24 mouse cellular contexts compared by ENCODE assay signal in the genomic region with DNA sequence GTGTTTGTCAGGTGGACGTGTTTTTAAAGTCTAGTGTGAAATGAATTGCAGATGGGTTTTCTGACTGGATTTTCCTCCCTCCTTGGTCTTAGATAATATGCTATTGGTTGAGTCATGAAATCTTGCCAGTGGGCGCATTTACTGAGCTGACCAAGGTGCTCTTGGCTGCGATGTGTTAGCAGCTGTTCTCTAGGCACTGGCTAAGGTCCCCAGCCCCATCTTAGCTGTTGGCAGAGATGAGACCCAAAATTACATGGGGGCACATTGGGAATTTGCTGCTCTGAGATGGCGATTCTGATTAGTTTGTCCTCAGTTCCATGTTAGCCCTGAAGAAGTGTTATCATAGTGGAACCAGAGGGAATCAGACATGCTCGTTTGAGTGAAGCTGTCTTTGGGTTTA.
A peak's percentile ranks its signal among the peaks of the same experiment; 100 is the strongest.
DNase-seq lines count a peak whose midpoint lies in the region; ATAC-seq and TF ChIP-seq lines count a peak whose summit lies in the region.
"Had no signal": no experiment of that assay in that cellular context is flagged by ENCODE, and none has a peak within 500 bp of the region (broad histone marks: within the 10 kb centered on the region; RNA-seq: fewer than 3 reads in every experiment).

No protein-coding gene starts in this region.

- no peak overlapping the region for H3K9ac ChIP-seq in heart, embryonic 12.5 days
- H3K9ac ChIP-seq: embryonic facial prominence, embryonic 13.5 days; forebrain, embryonic 12.5 days; forebrain, embryonic 15.5 days; heart, embryonic 15.5 days; hindbrain, embryonic 12.5 days; hindbrain, embryonic 15.5 days had no signal

- no peak overlapping the region for H3K4me2 ChIP-seq in heart, embryonic 12.5 days
- H3K4me2 ChIP-seq: embryonic facial prominence, embryonic 13.5 days; forebrain, embryonic 12.5 days; forebrain, embryonic 15.5 days; heart, embryonic 11.5 days; heart, embryonic 15.5 days; hindbrain, embryonic 12.5 days; hindbrain, embryonic 15.5 days had no signal

- peaks cover 26% of the 10 kb centered on the region for H3K4me1 ChIP-seq in cerebellum, adult 2 months (ENCODE audit: control insufficient read depth, insufficient read depth, low read length)
- H3K4me1 ChIP-seq in heart, embryonic 10.5 days: peaks cover 18% of the 10 kb centered on the region
- H3K4me1 ChIP-seq in heart, embryonic 12.5 days (replicated peaks): peaks cover 32% of the 10 kb centered on the region
- H3K4me1 ChIP-seq: embryonic facial prominence, embryonic 13.5 days; forebrain, embryonic 12.5 days; hindbrain, embryonic 12.5 days; hindbrain, embryonic 15.5 days had no signal

- H3K36me3 ChIP-seq in heart, embryonic 10.5 days: no peaks in the 10 kb centered on the region
- H3K36me3 ChIP-seq in heart, embryonic 12.5 days: no peaks in the 10 kb centered on the region
- H3K36me3 ChIP-seq: embryonic facial prominence, embryonic 10.5 days; embryonic facial prominence, embryonic 13.5 days; forebrain, embryonic 12.5 days; forebrain, embryonic 15.5 days; heart, embryonic 15.5 days; hindbrain, embryonic 12.5 days; hindbrain, embryonic 15.5 days had no signal

- H3K4me3 ChIP-seq in cerebellum, adult 2 months (replicated peaks; ENCODE audit: insufficient read depth, low read depth, low read length): no peak overlapping the region
- no peak overlapping the region for H3K4me3 ChIP-seq in gastrocnemius, adult 2 months
- no peak overlapping the region for H3K4me3 ChIP-seq in heart, embryonic 10.5 days
- H3K4me3 ChIP-seq in heart, embryonic 12.5 days: no peak overlapping the region
- H3K4me3 ChIP-seq: embryonic facial prominence, embryonic 10.5 days; embryonic facial prominence, embryonic 13.5 days; erythroblast, embryonic 14.5 days; forebrain, embryonic 12.5 days; forebrain, embryonic 15.5 days; heart, embryonic 15.5 days; hindbrain, embryonic 12.5 days; hindbrain, embryonic 15.5 days had no signal

- no peaks in the 10 kb centered on the region for H3K9me3 ChIP-seq in heart, embryonic 10.5 days
- no peaks in the 10 kb centered on the region for H3K9me3 ChIP-seq in heart, embryonic 12.5 days (replicated peaks)
- H3K9me3 ChIP-seq: embryonic facial prominence, embryonic 10.5 days; embryonic facial prominence, embryonic 13.5 days; forebrain, embryonic 12.5 days; forebrain, embryonic 15.5 days; heart, embryonic 15.5 days; hindbrain, embryonic 12.5 days; hindbrain, embryonic 15.5 days had no signal

- no peaks in the 10 kb centered on the region for H3K27me3 ChIP-seq in cerebellum, adult 2 months (ENCODE audit: control insufficient read depth, insufficient read depth, low read length)
- H3K27me3 ChIP-seq in heart, embryonic 10.5 days (ENCODE audit: insufficient read depth, poor library complexity, severe bottlenecking): no peaks in the 10 kb centered on the region
- no peaks in the 10 kb centered on the region for H3K27me3 ChIP-seq in heart, embryonic 12.5 days (replicated peaks)
- H3K27me3 ChIP-seq: embryonic facial prominence, embryonic 13.5 days; forebrain, embryonic 12.5 days; forebrain, embryonic 15.5 days; heart, embryonic 15.5 days; hindbrain, embryonic 12.5 days; hindbrain, embryonic 15.5 days had no signal

- no peak for TF ChIP-seq POLR2A in cerebellum, adult 2 months (IDR thresholded peaks at IDR 0.05; ENCODE audit: borderline replicate concordance, insufficient read depth, low read length)

- 52% methylated on average over 5 of the region's 5 CpGs for WGBS in cerebellum, adult 2 months
- WGBS in heart, embryonic 10.5 days: 76% methylated on average over 5 of the region's 5 CpGs
- WGBS in heart, embryonic 12.5 days: 78% methylated on average over 5 of the region's 5 CpGs

- no peak for TF ChIP-seq CTCF in cerebellum, adult 2 months (IDR thresholded peaks at IDR 0.05; ENCODE audit: borderline replicate concordance, insufficient read depth, low read depth, low read length)
- no peak for TF ChIP-seq CTCF in gastrocnemius, adult 2 months (IDR thresholded peaks at IDR 0.05)

- H3K27ac ChIP-seq in cerebellum, adult 2 months (ENCODE audit: insufficient read depth, low read length): peak overlapping the region; percentile 34; the same call in 1 of the 2 replicates
- H3K27ac ChIP-seq in gastrocnemius, adult 2 months: peak overlapping the region; percentile 75
- H3K27ac ChIP-seq in heart, embryonic 10.5 days: no peak overlapping the region
- H3K27ac ChIP-seq in heart, embryonic 12.5 days (ENCODE audit: poor library complexity, severe bottlenecking): no peak overlapping the region
- H3K27ac ChIP-seq: embryonic facial prominence, embryonic 10.5 days; embryonic facial prominence, embryonic 13.5 days; forebrain, embryonic 12.5 days; forebrain, embryonic 15.5 days; heart, embryonic 15.5 days; hindbrain, embryonic 12.5 days; hindbrain, embryonic 15.5 days had no signal

- intact Hi-C loops in gastrocnemius, adult 2 months (cut with DNase I): loop anchor here (10.0 kb wide), 1 partner anchor 48 kb away; no protein-coding TSS in a partner anchor

- no peak for ATAC-seq in heart, embryonic 12.5 days (ENCODE audit: insufficient number of reproducible peaks, low FRiP score)
- ATAC-seq: activated CD4-positive, CD25-positive, alpha-beta regulatory T cell, adult 4 months; forebrain, embryonic 15.5 days; intestine, postnatal 0 days had no signal

- DNase-seq in cerebellum, adult 2 months: no peak
- no peak for DNase-seq in cerebellum, adult 9-11 months
- DNase-seq in gastrocnemius, adult 2 months: no peak
- DNase-seq in gastrocnemius, postnatal 25 days: no peak
- DNase-seq in heart, embryonic 10.5 days (ENCODE audit: low spot score): peak; percentile 10
- DNase-seq: adrenal gland, adult 8-10 months; adrenal gland, postnatal 25 days; cerebellum, adult 18-20 months; embryo, embryonic 11 days; gastrocnemius, postnatal 10 days; heart, postnatal 14 days; kidney, adult 2 months had no signal

Comparison
In these comparisons a context has a peak if more than half of its experiments do, and no peak if none do; other contexts are left out.
1. H3K27ac ChIP-seq: peak in cerebellum, adult 2 months (single experiment) and gastrocnemius, adult 2 months (single experiment); none in heart, embryonic 10.5 days (single experiment) and heart, embryonic 12.5 days (single experiment).